1 mouse cellular context compared by ENCODE assay signal in genomic region chr19:56422476-56423338, GRCm38 (mm10).
TF ChIP-seq lines count a peak whose summit lies in the region.

No protein-coding gene starts in this region.

TF ChIP-seq in CH12.LX, 34 proteins besides CTCF, POLR2A, EP300 and RAD21:
- TF ChIP-seq ETS1 (conservative IDR thresholded peaks at IDR 0.05; ENCODE audit: low read depth, low read length) (no peak), ELF1 (IDR thresholded peaks at IDR 0.05; ENCODE audit: low read depth, low read length) (0 out of 2 replicates have a peak, but pooled peaks have one; percentile 17), SMC3 (IDR thresholded peaks at IDR 0.05; ENCODE audit: low read depth, low read length) (peak; percentile 70), ZNF384 (IDR thresholded peaks at IDR 0.05; ENCODE audit: low read depth, low read length) (no peak), MXI1 (IDR thresholded peaks at IDR 0.05; ENCODE audit: low read depth, low read length) (no peak), MAFK (IDR thresholded peaks at IDR 0.05; ENCODE audit: insufficient replicate concordance, low read length) (no peak)
TF ChIP-seq in CH12.LX: peak in this region for 2.
